Mouse (Mus musculus) lung, adult 2 months (tissue): Measurements from ENCODE around the gene Itprid1. TPM values are rescaled to one million over a fixed set of nuclear protein-coding genes. Genes with fewer than 3 reads are reported as not detected.
A peak's percentile ranks its signal among the peaks of the same experiment; 100 is the strongest.

Experiments used
- DNase-seq: peaks from one replicate; pipeline ENCODE4 v3.0.0; 2022
- H3K4me1 ChIP-seq: fragments of 200-500 bp; 2 replicates; pipeline ENCODE4 v1.6.1; 2011; ENCODE audit warnings: low read length; ENCODE audit not compliant: control insufficient read depth, insufficient read depth
- H3K4me3 ChIP-seq: fragments of 200-500 bp; replicated peaks from 2 replicates; pipeline ENCODE3; 2011; ENCODE audit warnings: low read depth, mild to moderate bottlenecking, control low read depth, low read length; ENCODE audit errors: extremely low read depth
- CTCF ChIP-seq: fragments of 200-500 bp; IDR thresholded peaks from 2 replicates; pipeline ENCODE4 v1.5.1; 2011; ENCODE audit warnings: mild to moderate bottlenecking, low read length, control low read depth; ENCODE audit not compliant: insufficient read depth
- POLR2A ChIP-seq: fragments of 200-500 bp; IDR thresholded peaks from 2 replicates; pipeline ENCODE4 v1.6.1; 2011; ENCODE audit warnings: low read depth, mild to moderate bottlenecking, control low read depth, low read length, borderline replicate concordance; ENCODE audit errors: extremely low read depth
- WGBS: fragments of 180-500 bp; shearing (Covaris S2); methylation state at CpG from one replicate; pipeline ENCODE4 v1.1.7; 2018; 5-methylcytosine and 5-hydroxymethylcytosine counted together
- polyA plus RNA-seq: library from polyadenylated mRNA; depleted of rRNA; stranded (reverse); fragments of >200 nt; gene quantifications from 2 replicates; pipeline ENCODE4 v1.2.3, GENCODE M21; 2012; rRNA removed

Itprid1 gene
- polyA plus RNA-seq, 1 experiment, result 1.9 TPM

GRCm38 (mm10) chr6:55972998-55973397 lies 136.3 kb downstream of the Itprid1 start:
- no peak for DNase-seq
- H3K4me1 ChIP-seq, result no peaks in the 10 kb centered on the region
- TF ChIP-seq POLR2A (no peak), CTCF (no peak)
- H3K4me3 ChIP-seq, result no peak overlapping the region

- H3K4me3 ChIP-seq, result no peak overlapping the region
- no peak for DNase-seq
- 82% methylated on average over 2 of the region's 2 CpGs for WGBS
- no peaks in the 10 kb centered on the region for H3K4me1 ChIP-seq
- TF ChIP-seq CTCF, result no peak
- no peak for TF ChIP-seq POLR2A
Observed at GRCm38 (mm10) chr6:55979766-55980165, 143.1 kb downstream of the Itprid1 start.

DNA sequence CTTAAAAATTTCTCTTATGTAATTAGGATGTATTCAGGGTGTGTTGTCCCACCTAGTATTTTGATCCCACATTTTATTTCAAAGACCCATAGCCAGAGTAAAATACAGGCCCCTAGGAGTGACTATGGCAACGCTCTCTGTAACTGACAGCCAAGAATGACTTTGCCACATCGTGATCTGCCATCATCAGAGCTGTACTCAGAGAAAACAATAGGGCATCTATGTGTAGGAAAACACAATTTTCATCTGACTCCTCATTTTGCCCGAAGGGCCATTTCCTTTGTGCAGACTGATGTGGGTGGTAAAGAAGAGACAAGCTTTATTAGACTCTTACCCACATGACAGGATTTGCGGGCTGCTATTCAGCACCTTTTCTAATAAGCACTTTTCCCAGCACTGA lies 172.0 kb downstream of the Itprid1 start:
- Histone ChIP-seq H3K4me1 (no peaks in the 10 kb centered on the region), H3K4me3 (no peak overlapping the region)
- DNase-seq, result no peak
- WGBS, result 72% methylated on average over 4 of the region's 4 CpGs
- TF ChIP-seq CTCF, result no peak
- TF ChIP-seq POLR2A, result no peak

- no peak overlapping the region for H3K4me3 ChIP-seq
- WGBS, result 74% methylated on average over 5 of the region's 5 CpGs
- H3K4me1 ChIP-seq, result no peaks in the 10 kb centered on the region
- no peak for DNase-seq
- TF ChIP-seq CTCF (no peak), POLR2A (no peak)
Observed at GRCm38 (mm10) chr6:56012384-56012783, 175.7 kb downstream of the Itprid1 start.

- 60% methylated on average over 16 of the region's 16 CpGs for WGBS
- DNase-seq, result no peak
- H3K4me1 ChIP-seq, result no peaks in the 10 kb centered on the region
- H3K4me3 ChIP-seq, result no peak within 1 kb of the TSS
- TF ChIP-seq POLR2A (no peak), CTCF (no peak)
Observed at GRCm38 (mm10) chr6:56017291-56017994, 180.7 kb downstream of the Itprid1 start, which contains the start of gene Ppp1r17. TSS of gene Ppp1r17 (plus strand) at chr6:56017497.

- TF ChIP-seq POLR2A, result no peak
- no peak for TF ChIP-seq CTCF
- Histone ChIP-seq H3K4me1 (no peaks in the 10 kb centered on the region), H3K4me3 (no peak overlapping the region)
- 28% methylated on average over 2 of the region's 2 CpGs for WGBS
- DNase-seq, result no peak
Observed at GRCm38 (mm10) chr6:56019632-56020031, 182.9 kb downstream of the Itprid1 start.

DNA sequence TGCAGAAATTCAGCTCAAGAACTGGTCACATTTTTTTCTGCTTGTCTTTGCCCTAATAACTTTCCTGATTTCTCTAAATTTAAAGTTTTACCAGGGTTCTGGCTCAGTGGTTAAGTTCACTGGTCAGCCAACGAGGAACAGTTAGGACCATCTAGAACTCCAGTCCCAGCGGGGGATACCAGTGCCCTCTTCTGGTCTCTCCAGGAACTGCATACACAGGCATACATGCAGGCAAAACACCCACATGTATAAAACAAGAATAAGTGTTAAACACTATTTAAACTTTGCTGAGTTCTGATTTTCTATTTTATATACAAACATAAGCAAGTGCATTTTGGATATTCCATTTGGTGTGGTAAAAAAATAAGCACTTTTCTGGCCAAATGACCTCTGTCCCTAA lies 188.8 kb downstream of the Itprid1 start:
- 63% methylated on average over 2 of the region's 2 CpGs for WGBS
- 0 out of 2 replicates have a peak, but pooled peaks have one; percentile 10 for TF ChIP-seq CTCF
- TF ChIP-seq POLR2A, result no peak
- Histone ChIP-seq H3K4me3 (no peak overlapping the region), H3K4me1 (no peaks in the 10 kb centered on the region)
- no peak for DNase-seq

GRCm38 (mm10) chr6:56027318-56027717 lies 190.6 kb downstream of the Itprid1 start:
- WGBS, result 65% methylated on average over 6 of the region's 6 CpGs
- TF ChIP-seq CTCF, result no peak
- no peak for TF ChIP-seq POLR2A
- no peak for DNase-seq
- H3K4me3 ChIP-seq, result no peak overlapping the region
- H3K4me1 ChIP-seq, result no peaks in the 10 kb centered on the region

GRCm38 (mm10) chr6:56027966-56028365 lies 191.3 kb downstream of the Itprid1 start:
- WGBS, result 64% methylated on average over 5 of the region's 5 CpGs
- H3K4me1 ChIP-seq, result no peaks in the 10 kb centered on the region
- no peak for DNase-seq
- TF ChIP-seq POLR2A, result no peak
- no peak for TF ChIP-seq CTCF
- H3K4me3 ChIP-seq, result no peak overlapping the region

Other genes with a start within 250 kb of the Itprid1 start
- gene Neurod6, start 155.6 kb upstream of the Itprid1 start, polyA plus RNA-seq, result not detected in 2 replicates
- not detected in 2 replicates for gene Ppp1r17, start 180.6 kb downstream of the Itprid1 start, polyA plus RNA-seq